Mouse (Mus musculus) mouse embryonic stem cell (cell line): Measurements from ENCODE around the gene Nmral1.

Experiments used
- in situ Hi-C, 2 experiments: fragments of 300-500 bp; cut with MboI; formaldehyde crosslinking; loops; 1 replicate in 1 of 2; 3 replicates in 1 of 2; pipeline ENCODE4 v1.14.3; 2019 to 2020; ENCODE audit warnings: low sequenced_read_pairs in 2 of 2, low pct_unique_long_range_greater_than_20kb in 1 of 2, mixed read lengths in 1 of 2; ENCODE audit not compliant: unreplicated experiment in 1 of 2

Nmral1 gene

DNA sequence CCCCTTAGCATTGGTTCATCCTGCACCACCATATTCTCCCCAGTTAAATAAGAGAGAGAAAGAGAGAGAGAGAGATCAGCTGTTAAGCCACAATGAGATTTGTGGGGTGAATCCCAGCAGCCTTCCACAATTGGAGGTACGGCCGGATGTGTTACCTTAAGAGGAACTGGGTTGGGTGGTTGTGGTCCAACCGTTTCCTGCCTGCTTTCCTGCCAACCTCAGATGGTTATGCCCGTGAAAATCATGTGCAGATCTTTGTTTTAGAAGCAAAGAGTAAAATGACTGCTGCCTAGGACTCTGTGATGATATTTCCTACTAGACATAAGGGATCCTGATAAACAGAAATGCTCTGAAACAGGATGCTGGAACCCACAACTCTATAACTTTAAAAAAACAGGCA lies 45.1 kb downstream of the Nmral1 start:
- in situ Hi-C loops: loop anchor here (5.0 to 25.0 kb wide), 2 partner anchors 42 to 362 kb away; no protein-coding TSS in a partner anchor

- in situ Hi-C loops: loop anchor here (5.0 to 25.0 kb wide), 2 partner anchors 38 to 358 kb away; no protein-coding TSS in a partner anchor
Measured at GRCm38 (mm10) chr16:4670317-4670716, 48.8 kb downstream of the Nmral1 start.

- in situ Hi-C loops: loop anchor here (5.0 to 25.0 kb wide), 2 partner anchors 35 to 355 kb away; no protein-coding TSS in a partner anchor
Measured at GRCm38 (mm10) chr16:4667190-4667808, 51.9 kb downstream of the Nmral1 start.

DNA sequence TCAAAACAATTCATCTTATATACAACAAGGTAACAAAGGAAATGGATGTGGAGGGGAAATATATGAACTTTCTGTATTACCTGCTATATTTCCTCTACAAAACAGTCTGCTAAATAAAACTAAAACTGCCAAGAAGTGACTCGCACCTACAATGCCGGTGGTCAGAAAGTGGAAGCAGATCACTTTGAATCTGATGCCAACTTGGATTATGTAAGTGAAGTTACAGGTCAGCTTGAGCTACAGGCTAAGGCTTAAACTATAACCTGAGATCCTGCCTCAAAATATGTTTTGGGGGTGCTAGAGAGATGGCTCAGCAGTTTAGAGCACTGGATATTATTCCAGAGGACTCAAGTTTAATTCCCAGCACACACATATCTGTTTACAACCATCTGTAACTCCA lies 53.4 kb downstream of the Nmral1 start:
- in situ Hi-C loops: loop anchor here (5.0 to 25.0 kb wide), 2 partner anchors 33 to 353 kb away; no protein-coding TSS in a partner anchor

DNA sequence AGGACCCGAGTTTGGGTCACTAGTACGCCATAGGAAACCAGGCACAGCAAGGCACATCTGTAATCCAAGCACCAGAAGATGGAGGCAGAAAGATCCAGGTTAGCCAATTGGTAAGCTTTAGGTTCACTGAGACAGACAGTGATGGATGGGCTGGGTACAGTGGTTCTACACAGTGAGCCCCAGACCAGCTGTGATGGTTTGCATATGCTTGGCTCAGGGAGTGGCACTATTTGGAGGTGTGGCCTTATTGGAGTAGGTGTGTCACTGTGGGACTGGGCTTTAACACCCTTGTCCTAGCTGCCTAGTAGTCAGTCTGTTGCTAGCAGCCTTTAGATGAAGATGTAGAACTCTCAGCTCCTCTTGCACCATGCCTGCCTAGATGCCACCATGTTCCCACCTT lies 55.4 kb downstream of the Nmral1 start:
- in situ Hi-C loops: loop anchor here (25.0 kb wide), 1 partner anchor 352 kb away; no protein-coding TSS in a partner anchor

DNA sequence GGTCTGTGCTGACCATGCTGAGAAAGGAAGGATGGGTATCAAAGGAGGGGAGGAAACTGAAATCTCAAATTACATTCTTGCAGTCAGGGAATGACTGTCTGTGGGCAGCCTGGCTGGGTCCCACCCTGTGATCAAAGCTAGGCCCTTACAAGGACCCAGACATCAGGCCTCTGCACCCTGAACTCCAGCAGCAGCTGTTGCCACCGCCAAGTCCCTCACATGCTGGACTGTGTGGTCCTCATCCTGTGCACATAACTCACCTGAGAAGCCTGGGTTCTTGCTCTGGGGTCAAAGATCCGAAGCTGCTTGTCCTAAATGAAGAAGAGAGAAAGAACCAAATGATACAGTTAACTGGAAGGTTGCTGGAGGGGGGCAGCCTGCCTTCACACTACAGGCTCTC lies 57.6 kb downstream of the Nmral1 start:
- in situ Hi-C loops: loop anchor here (25.0 kb wide), 1 partner anchor 349 kb away; no protein-coding TSS in a partner anchor
